Mouse (Mus musculus): ENCODE measurements around the gene Usp6nl.

DNA sequence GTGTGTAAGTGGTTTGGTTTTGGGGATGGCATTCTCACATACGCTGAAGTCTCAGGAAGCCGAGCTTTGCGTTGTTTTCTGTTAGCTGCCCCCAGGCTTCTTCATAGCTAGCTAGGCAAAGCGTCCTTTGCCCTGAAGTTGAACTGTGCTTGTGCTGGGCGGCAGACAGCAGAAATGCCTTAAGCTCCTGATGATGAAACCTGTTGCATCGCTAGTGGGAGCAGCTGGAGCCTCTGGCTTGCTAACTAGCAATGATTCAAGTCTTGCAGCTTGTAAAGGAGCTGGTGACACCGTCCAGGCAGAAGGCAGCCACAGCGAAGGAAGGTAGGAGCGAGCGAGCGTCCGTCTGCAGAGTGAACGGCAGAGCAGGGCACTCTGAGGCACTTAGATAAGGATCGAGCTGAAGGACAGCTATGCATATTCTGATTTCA lies 30.1 kb downstream of the Usp6nl start:
- TF ChIP-seq POLR2A (IDR thresholded peaks at IDR 0.05; ENCODE audit: low read depth, low read length) (no peak), CTCF (IDR thresholded peaks at IDR 0.05; ENCODE audit: extremely low read depth, insufficient read depth, insufficient read length, insufficient replicate concordance) (no peak)

All from spleen, adult 2 months (tissue).